Comparison of ENCODE assay signal across 11 mouse cellular contexts in the genomic region with DNA sequence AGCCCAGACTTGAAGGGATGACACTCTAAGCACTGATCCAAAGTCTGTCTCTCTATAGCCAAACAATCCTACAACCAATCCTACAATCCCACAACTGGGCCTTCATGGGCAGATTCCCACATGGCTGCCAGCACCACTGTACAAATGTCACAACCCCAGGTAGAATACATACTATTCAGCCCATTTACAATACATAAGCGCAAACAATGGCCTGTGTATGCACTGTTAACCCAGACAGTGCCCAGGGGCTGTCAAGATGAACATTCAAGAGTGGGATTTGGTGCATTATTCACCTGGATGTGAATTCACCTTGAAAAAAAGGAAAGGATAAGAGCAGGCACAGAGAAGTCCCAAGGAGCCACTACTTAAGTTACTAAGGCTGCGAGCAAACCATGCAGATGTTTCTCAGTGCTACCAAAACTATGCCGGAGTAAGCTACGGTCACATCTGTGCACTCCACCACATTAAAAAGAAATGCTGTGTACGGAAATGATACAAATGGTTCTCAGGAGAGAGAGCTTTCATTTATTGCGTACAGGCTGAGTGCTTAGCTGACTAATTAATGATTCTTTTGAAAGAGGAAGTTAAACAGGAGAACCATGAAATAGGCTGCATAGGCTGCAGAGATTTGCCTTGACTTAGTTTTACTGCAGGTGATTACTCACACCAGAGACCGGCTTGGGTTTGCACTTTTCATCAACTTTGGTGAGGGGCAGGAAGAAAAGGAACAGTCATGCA.
DNase-seq lines count a peak whose midpoint lies in the region; ATAC-seq and TF ChIP-seq lines count a peak whose summit lies in the region.
"Had no signal": no experiment of that assay in that cellular context is flagged by ENCODE, and none has a peak within 500 bp of the region (broad histone marks: within the 10 kb centered on the region; RNA-seq: fewer than 3 reads in every experiment).

No protein-coding gene starts in this region.

- H3K4me3 ChIP-seq in hindbrain, embryonic 16.5 days (ENCODE audit: low read length): no peak overlapping the region
- H3K4me3 ChIP-seq in hindbrain, embryonic 12.5 days: no peak overlapping the region
- H3K4me3 ChIP-seq in embryonic fibroblast, embryonic 13.5 days (ENCODE audit: insufficient read depth, low read length): no peak overlapping the region
- no peak overlapping the region for H3K4me3 ChIP-seq in macrophage (ENCODE audit: inconsistent target)
- H3K4me3 ChIP-seq in midbrain, embryonic 14.5 days (replicated peaks; ENCODE audit: low read depth, low read length): no peak overlapping the region
- H3K4me3 ChIP-seq: forebrain, embryonic 15.5 days; left cerebral cortex, adult 2 months had no signal

- no peak for TF ChIP-seq POLR2A in embryonic fibroblast, embryonic 13.5 days (IDR thresholded peaks at IDR 0.05; ENCODE audit: low read depth, low read length)

- peak; percentile 57 for DNase-seq in CD4-positive helper T cell, adult 2 months (ENCODE audit: low read depth, low spot score)
- DNase-seq in gastrocnemius, adult 8-10 months (ENCODE audit: low spot score in 2 of 2): no peak
- DNase-seq in midbrain, embryonic 14.5 days: no peak
- no peak for DNase-seq in left cerebral cortex, adult 9 months (ENCODE audit: low spot score in 2 of 2)

- H3K27me3 ChIP-seq in hindbrain, embryonic 16.5 days (replicated peaks; ENCODE audit: control insufficient read depth, insufficient read depth, low read length): no peaks in the 10 kb centered on the region
- no peaks in the 10 kb centered on the region for H3K27me3 ChIP-seq in hindbrain, embryonic 12.5 days
- no peaks in the 10 kb centered on the region for H3K27me3 ChIP-seq in midbrain, embryonic 14.5 days (ENCODE audit: control insufficient read depth, insufficient read depth, low read length)
- H3K27me3 ChIP-seq: forebrain, embryonic 15.5 days; Patski had no signal

- TF ChIP-seq CTCF in embryonic fibroblast, embryonic 13.5 days (IDR thresholded peaks at IDR 0.05; ENCODE audit: borderline replicate concordance, insufficient read depth, low read length): no peak

- H3K4me1 ChIP-seq in hindbrain, embryonic 16.5 days (ENCODE audit: control insufficient read depth, insufficient read depth, low read depth, low read length): peaks cover 2% of the 10 kb centered on the region; the same call in 1 of the 2 replicates
- H3K4me1 ChIP-seq in hindbrain, embryonic 12.5 days: 0 out of 2 replicates have a peak, but pooled peaks cover 3% of the 10 kb centered on the region
- peaks cover 38% of the 10 kb centered on the region for H3K4me1 ChIP-seq in embryonic fibroblast, embryonic 13.5 days (ENCODE audit: control insufficient read depth, insufficient read depth, low read length)
- no peaks in the 10 kb centered on the region for H3K4me1 ChIP-seq in midbrain, embryonic 14.5 days (ENCODE audit: control insufficient read depth, insufficient read depth, low read length)
- H3K4me1 ChIP-seq: forebrain, embryonic 15.5 days had no signal

- H3K36me3 ChIP-seq in hindbrain, embryonic 16.5 days (ENCODE audit: control insufficient read depth, insufficient read depth, low read length): no peaks in the 10 kb centered on the region
- H3K36me3 ChIP-seq in hindbrain, embryonic 12.5 days: no peaks in the 10 kb centered on the region
- H3K36me3 ChIP-seq in macrophage (ENCODE audit: inconsistent target): no peaks in the 10 kb centered on the region
- no peaks in the 10 kb centered on the region for H3K36me3 ChIP-seq in midbrain, embryonic 14.5 days (ENCODE audit: control insufficient read depth, insufficient read depth, low read length)
- H3K36me3 ChIP-seq: forebrain, embryonic 15.5 days had no signal

- no peak overlapping the region for H3K27ac ChIP-seq in hindbrain, embryonic 16.5 days (ENCODE audit: low read depth, low read length)
- no peak overlapping the region for H3K27ac ChIP-seq in hindbrain, embryonic 12.5 days
- H3K27ac ChIP-seq in embryonic fibroblast, embryonic 13.5 days (ENCODE audit: insufficient read depth, low read length): peak overlapping the region; percentile 100
- H3K27ac ChIP-seq in macrophage: peak overlapping the region; percentile 81
- no peak overlapping the region for H3K27ac ChIP-seq in midbrain, embryonic 14.5 days (replicated peaks; ENCODE audit: low read depth, low read length)
- H3K27ac ChIP-seq: forebrain, embryonic 15.5 days; left cerebral cortex, adult 2 months had no signal

- no peaks in the 10 kb centered on the region for H3K79me2 ChIP-seq in macrophage (ENCODE audit: inconsistent target)

- no peaks in the 10 kb centered on the region for H3K9me3 ChIP-seq in hindbrain, embryonic 16.5 days (ENCODE audit: control insufficient read depth, low read length)
- no peaks in the 10 kb centered on the region for H3K9me3 ChIP-seq in hindbrain, embryonic 12.5 days (replicated peaks)
- no peaks in the 10 kb centered on the region for H3K9me3 ChIP-seq in midbrain, embryonic 14.5 days (ENCODE audit: control insufficient read depth, low read length)
- H3K9me3 ChIP-seq: forebrain, embryonic 15.5 days had no signal

- H3K9ac ChIP-seq in hindbrain, embryonic 16.5 days (ENCODE audit: low read depth, low read length): no peak overlapping the region
- no peak overlapping the region for H3K9ac ChIP-seq in hindbrain, embryonic 12.5 days
- no peak overlapping the region for H3K9ac ChIP-seq in midbrain, embryonic 14.5 days (replicated peaks; ENCODE audit: low read length)
- H3K9ac ChIP-seq: forebrain, embryonic 15.5 days had no signal

- 68% methylated on average over 7 of the region's 7 CpGs for WGBS in hindbrain, embryonic 16.5 days
- 82% methylated on average over 7 of the region's 7 CpGs for WGBS in hindbrain, embryonic 12.5 days
- WGBS in macrophage (ENCODE audit: missing documents): 21% methylated on average over 7 of the region's 7 CpGs
- 85% methylated on average over 7 of the region's 7 CpGs for WGBS in midbrain, embryonic 14.5 days

- ATAC-seq in hindbrain, embryonic 16.5 days: 0 out of 2 replicates have a peak, but pooled peaks have one; percentile 38
- ATAC-seq in hindbrain, embryonic 12.5 days (ENCODE audit: low FRiP score): no peak
- no peak for ATAC-seq in midbrain, embryonic 14.5 days (ENCODE audit: low FRiP score, low TSS enrichment)
- ATAC-seq: forebrain, embryonic 15.5 days had no signal

- H3K4me2 ChIP-seq in hindbrain, embryonic 16.5 days (ENCODE audit: low read length): no peak overlapping the region
- H3K4me2 ChIP-seq in hindbrain, embryonic 12.5 days (replicated peaks): no peak overlapping the region
- no peak overlapping the region for H3K4me2 ChIP-seq in midbrain, embryonic 14.5 days (ENCODE audit: low read length)
- H3K4me2 ChIP-seq: forebrain, embryonic 15.5 days had no signal

Comparison
In these comparisons a context has a peak if more than half of its experiments do, and no peak if none do; other contexts are left out.
1. H3K27ac ChIP-seq: peak in embryonic fibroblast, embryonic 13.5 days (single experiment) and macrophage (single experiment); none in hindbrain, embryonic 16.5 days (single experiment), hindbrain, embryonic 12.5 days (single experiment) and midbrain, embryonic 14.5 days (single experiment).